In the genomic region with DNA sequence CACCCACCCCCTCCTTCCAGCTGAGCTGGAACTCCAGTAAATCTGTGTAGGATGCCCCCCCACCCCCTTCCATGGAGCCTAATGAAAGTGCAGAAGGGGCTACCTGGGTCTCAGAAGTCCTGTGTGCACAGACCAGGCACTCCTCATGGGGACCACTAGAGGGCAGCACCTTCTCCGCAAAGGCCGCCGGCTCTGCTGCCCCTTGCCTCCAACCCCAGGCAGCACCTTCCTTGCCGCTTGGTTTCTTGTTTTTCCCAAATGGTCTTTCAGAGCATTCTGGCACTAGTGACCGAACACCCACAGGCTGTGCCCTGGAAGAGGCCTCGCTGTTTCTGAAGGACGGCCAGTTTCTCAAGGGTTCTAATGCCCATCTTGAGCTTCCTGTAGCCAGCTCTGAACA, we compare ENCODE assay signal across 9 mouse cellular contexts. TPM values are rescaled to one million over a fixed set of nuclear protein-coding genes. Genes with fewer than 3 reads are reported as not detected.
DNase-seq lines count a peak whose midpoint lies in the region; ATAC-seq lines count a peak whose summit lies in the region.
"Had no signal": no experiment of that assay in that cellular context is flagged by ENCODE, and none has a peak within 500 bp of the region (broad histone marks: within the 10 kb centered on the region; RNA-seq: fewer than 3 reads in every experiment).

No protein-coding gene starts in this region.

- no peaks in the 10 kb centered on the region for H3K36me3 ChIP-seq in forebrain, embryonic 14.5 days (ENCODE audit: control insufficient read depth, insufficient read depth, low read length)
- H3K36me3 ChIP-seq in liver, embryonic 12.5 days: no peaks in the 10 kb centered on the region

- no peak overlapping the region for H3K27ac ChIP-seq in forebrain, embryonic 14.5 days (ENCODE audit: low read depth, low read length)
- H3K27ac ChIP-seq in liver, embryonic 12.5 days: no peak overlapping the region

- no peak overlapping the region for H3K4me2 ChIP-seq in forebrain, embryonic 14.5 days (ENCODE audit: low read length)
- H3K4me2 ChIP-seq in liver, embryonic 12.5 days: peak overlapping the region; percentile 56

- WGBS in forebrain, embryonic 14.5 days: 8% methylated on average over 7 of the region's 7 CpGs
- 7% methylated on average over 7 of the region's 7 CpGs for WGBS in liver, embryonic 12.5 days (ENCODE audit: insufficient replicate concordance)

- ATAC-seq in cerebellum, adult (ENCODE audit: insufficient number of reproducible peaks, low FRiP score, low TSS enrichment): peak; percentile 26; the same call in 1 of the 2 replicates
- 0 out of 2 replicates have a peak, but pooled peaks have one; percentile 34 for ATAC-seq in forebrain, embryonic 14.5 days
- ATAC-seq in liver, embryonic 12.5 days: no peak
- peak; percentile 67 for ATAC-seq in neutrophil, adult 5-6 weeks (ENCODE audit: extremely low read depth, insufficient number of reproducible peaks, low FRiP score, poor library complexity, severe bottlenecking)

- peak; percentile 74 for DNase-seq in 416B (ENCODE audit: low read depth)
- DNase-seq in CD4-positive, CD25-positive, alpha-beta regulatory T cell, adult 2 months (ENCODE audit: low read depth, low spot score): peak; percentile 82
- DNase-seq in forebrain, embryonic 14.5 days (ENCODE audit: low spot score): peak; percentile 68
- peak; percentile 72 for DNase-seq in induced T-regulatory cell, adult 2 months (ENCODE audit: low read depth)
- DNase-seq in frontal cortex, postnatal 25 days (ENCODE audit: low spot score in 2 of 2): no peak

- no peaks in the 10 kb centered on the region for H3K4me1 ChIP-seq in forebrain, embryonic 14.5 days (ENCODE audit: control insufficient read depth, insufficient read depth, low read length)
- H3K4me1 ChIP-seq in liver, embryonic 12.5 days: peaks cover 23% of the 10 kb centered on the region

- no peak overlapping the region for H3K9ac ChIP-seq in forebrain, embryonic 14.5 days (ENCODE audit: low read length)
- 0 out of 2 replicates have a peak overlapping the region, but pooled peaks have one; percentile 15 for H3K9ac ChIP-seq in liver, embryonic 12.5 days

- H3K27me3 ChIP-seq in forebrain, embryonic 14.5 days (replicated peaks; ENCODE audit: control insufficient read depth, insufficient read depth, low read length): no peaks in the 10 kb centered on the region
- H3K27me3 ChIP-seq in liver, embryonic 12.5 days (replicated peaks): no peaks in the 10 kb centered on the region

- no peak overlapping the region for H3K4me3 ChIP-seq in forebrain, embryonic 14.5 days (ENCODE audit: low read depth, low read length)
- H3K4me3 ChIP-seq in liver, embryonic 12.5 days: 0 out of 2 replicates have a peak overlapping the region, but pooled peaks have one; percentile 10

- H3K9me3 ChIP-seq in forebrain, embryonic 14.5 days (replicated peaks; ENCODE audit: control insufficient read depth, low read length): no peaks in the 10 kb centered on the region
- peaks cover 5% of the 10 kb centered on the region; the same call in 1 of the 2 replicates for H3K9me3 ChIP-seq in liver, embryonic 12.5 days (replicated peaks)

RNA-seq across cellular contexts. Expression of gene Car6, which starts 24.6 kb away (rescaled TPM):
- not detected in 2 replicates for polyA plus RNA-seq in forebrain, embryonic 14.5 days (2014; fragmentation: Nextera tagmentation; extraction: Ambion mirVana)
- not detected in 2 replicates for polyA plus RNA-seq in liver, embryonic 12.5 days (2016; fragmentation: Nextera tagmentation; extraction: Ambion mirVana)
- total RNA-seq in neutrophil, adult 5-6 weeks (2017): not detected in 2 replicates
- total RNA-seq: layer of hippocampus, postnatal 25 days had no signal

RNA-seq across cellular contexts. Expression of gene Slc2a7, which starts 27.8 kb away (rescaled TPM):
- not detected in 2 replicates for polyA plus RNA-seq in forebrain, embryonic 14.5 days (2014; fragmentation: Nextera tagmentation; extraction: Ambion mirVana)
- not detected in 2 replicates for polyA plus RNA-seq in liver, embryonic 12.5 days (2016; fragmentation: Nextera tagmentation; extraction: Ambion mirVana)
- not detected in 2 replicates for total RNA-seq in neutrophil, adult 5-6 weeks (2017)
- total RNA-seq: layer of hippocampus, postnatal 25 days had no signal

RNA-seq across cellular contexts. Expression of gene Slc2a5, which starts 57.5 kb away (rescaled TPM):
- polyA plus RNA-seq in forebrain, embryonic 14.5 days (2014; fragmentation: Nextera tagmentation; extraction: Ambion mirVana): 2.3 and 3.2 TPM in 2 replicates
- 0.22 and 0.30 TPM in 2 replicates for polyA plus RNA-seq in liver, embryonic 12.5 days (2016; fragmentation: Nextera tagmentation; extraction: Ambion mirVana)
- total RNA-seq in neutrophil, adult 5-6 weeks (2017): not detected in 2 replicates

RNA-seq across cellular contexts. Expression of gene Eno1, which starts 60.0 kb away (rescaled TPM):
- 958 and 988 TPM in 2 replicates for polyA plus RNA-seq in forebrain, embryonic 14.5 days (2014; fragmentation: Nextera tagmentation; extraction: Ambion mirVana)
- 1,241 and 1,342 TPM in 2 replicates for polyA plus RNA-seq in liver, embryonic 12.5 days (2016; fragmentation: Nextera tagmentation; extraction: Ambion mirVana)
- 334 and 375 TPM in 2 replicates for total RNA-seq in neutrophil, adult 5-6 weeks (2017)

Comparison
In these comparisons a context has a peak if more than half of its experiments do, and no peak if none do; other contexts are left out.
1. DNase-seq: peak in 416B (single experiment), CD4-positive, CD25-positive, alpha-beta regulatory T cell, adult 2 months (single experiment), forebrain, embryonic 14.5 days (single experiment) and induced T-regulatory cell, adult 2 months (single experiment); none in frontal cortex, postnatal 25 days (0 of 2).